Mouse (Mus musculus) forebrain, embryonic 11.5 days (tissue): ENCODE data around the gene Rnaset2a. TPM values are rescaled to one million over a fixed set of nuclear protein-coding genes. Genes with fewer than 3 reads are reported as not detected.
"Not testable (repeated sequence)": the region's sequence is repeated elsewhere in the genome, so short reads cannot be mapped to it uniquely, and the experiment has no call there.

ENCODE experiments used
- ATAC-seq: fragments of 200-750 bp; cut with Nextera tagmentation; replicated peaks from 2 replicates; pipeline ENCODE4 v1.8.0; 2017; ENCODE audit warnings: moderate TSS enrichment; ENCODE audit not compliant: low FRiP score
- DNase-seq: peaks from one replicate; pipeline ENCODE4 v3.0.0-alpha.2; 2017; ENCODE audit warnings: low spot score
- H3K27ac ChIP-seq: fragments of 300-500 bp; sonication (generic); 2 replicates; pipeline ENCODE4 v1.5.1; 2014; ENCODE audit warnings: low read depth, low read length
- H3K27me3 ChIP-seq: fragments of 300-500 bp; sonication (generic); 2 replicates; pipeline ENCODE4 v1.6.1; 2014; ENCODE audit warnings: mild to moderate bottlenecking, low read length, mixed read lengths; ENCODE audit not compliant: control insufficient read depth, insufficient read depth
- H3K36me3 ChIP-seq: fragments of 300-500 bp; sonication (generic); 2 replicates; pipeline ENCODE4 v1.6.1; 2014; ENCODE audit warnings: mild to moderate bottlenecking, low read length, moderate library complexity, mixed read lengths; ENCODE audit not compliant: control insufficient read depth, insufficient read depth
- H3K4me1 ChIP-seq: fragments of 300-500 bp; sonication (generic); replicated peaks from 2 replicates; pipeline ENCODE4 v1.6.1; 2014; ENCODE audit warnings: low read length, mixed read lengths; ENCODE audit not compliant: control insufficient read depth, insufficient read depth
- H3K4me2 ChIP-seq: fragments of 300-500 bp; sonication (generic); 2 replicates; pipeline ENCODE4 v1.6.1; 2014; ENCODE audit warnings: low read depth, mild to moderate bottlenecking, low read length, moderate library complexity, mixed read lengths; ENCODE audit not compliant: severe bottlenecking
- H3K4me3 ChIP-seq: fragments of 300-500 bp; sonication (generic); 2 replicates; pipeline ENCODE4 v1.5.1; 2014; ENCODE audit warnings: low read depth, low read length
- H3K9ac ChIP-seq: fragments of 300-500 bp; sonication (generic); 2 replicates; pipeline ENCODE4 v1.6.1; 2014; ENCODE audit warnings: low read length
- H3K9me3 ChIP-seq: fragments of 300-500 bp; sonication (generic); 2 replicates; pipeline ENCODE4 v1.6.1; 2016; ENCODE audit warnings: low read length, mixed read lengths; ENCODE audit not compliant: control insufficient read depth
- WGBS: fragments of 180-500 bp; shearing (Covaris S2); extraction: QIAGEN DNeasy Blood & Tissue Kit; methylation state at CpG from one replicate; pipeline ENCODE4 v1.1.7; 2014; 5-methylcytosine and 5-hydroxymethylcytosine counted together
- polyA plus RNA-seq: library from polyadenylated mRNA; unstranded; fragments of >200 nt; fragmentation: Nextera tagmentation; extraction: Ambion mirVana; gene quantifications from 2 replicates; pipeline ENCODE4 v1.2.1, GENCODE M21; 2014

Gene Rnaset2a
- polyA plus RNA-seq, 1 experiment from 2014 or later = 14.1 TPM

DNA sequence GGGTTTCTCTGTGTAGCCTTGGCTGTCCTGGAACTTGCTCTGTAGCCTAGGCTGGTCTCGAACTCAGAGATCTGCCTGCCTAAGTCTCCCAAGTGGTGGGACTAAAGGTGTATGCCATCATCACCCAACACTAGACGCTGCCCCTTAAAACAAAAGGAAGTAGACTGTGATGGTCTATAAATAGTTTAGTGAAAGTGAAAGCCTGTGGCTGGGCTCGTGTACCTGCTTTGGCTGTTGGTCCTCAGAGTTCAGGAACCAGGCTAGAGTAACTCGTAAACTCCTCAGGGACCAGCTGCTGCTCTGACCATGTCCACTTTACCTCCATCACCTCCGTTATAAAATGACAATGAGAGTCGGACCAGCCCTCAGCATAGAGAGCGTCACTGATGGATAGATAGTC lies 22.4 kb upstream of the Rnaset2a start:
- H3K4me3 ChIP-seq = no peak overlapping the region
- WGBS = 93% methylated on average over 7 of the region's 7 CpGs
- no peaks in the 10 kb centered on the region for H3K27me3 ChIP-seq
- H3K9me3 ChIP-seq = no peaks in the 10 kb centered on the region
- no peak overlapping the region for H3K9ac ChIP-seq
- no peak overlapping the region for H3K27ac ChIP-seq
- no peaks in the 10 kb centered on the region for H3K4me1 ChIP-seq
- ATAC-seq = no peak
- H3K4me2 ChIP-seq = no peak overlapping the region
- DNase-seq = no peak
- peaks cover 8% of the 10 kb centered on the region; the same call in 1 of the 2 replicates for H3K36me3 ChIP-seq

DNA sequence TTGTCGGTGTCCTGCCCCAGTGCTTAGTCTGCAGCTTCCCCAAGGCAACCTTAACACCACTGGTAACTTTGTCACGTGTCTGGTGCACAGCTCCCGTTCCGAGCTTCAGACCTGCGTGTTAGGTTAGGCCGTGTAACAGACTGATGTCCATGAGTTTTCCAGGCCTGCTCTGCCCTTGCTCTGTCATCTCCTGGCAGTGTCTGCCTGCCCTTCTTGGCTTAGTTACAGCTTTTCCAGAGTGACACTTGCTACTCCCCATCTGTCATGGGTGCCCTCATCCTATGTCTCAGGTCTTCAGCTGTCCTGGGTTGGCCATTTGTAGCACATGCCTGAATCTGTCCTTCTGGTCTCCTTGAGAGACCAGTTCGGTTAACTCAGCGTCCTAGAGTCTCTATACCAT lies 19.5 kb upstream of the Rnaset2a start:
- H3K27ac ChIP-seq, H3K27me3 ChIP-seq, DNase-seq, H3K4me1 ChIP-seq, H3K9ac ChIP-seq, H3K4me3 ChIP-seq, H3K9me3 ChIP-seq, ATAC-seq, H3K36me3 ChIP-seq, H3K4me2 ChIP-seq: not testable (repeated sequence)
- 90% methylated on average over 6 of the region's 8 CpGs for WGBS

DNA sequence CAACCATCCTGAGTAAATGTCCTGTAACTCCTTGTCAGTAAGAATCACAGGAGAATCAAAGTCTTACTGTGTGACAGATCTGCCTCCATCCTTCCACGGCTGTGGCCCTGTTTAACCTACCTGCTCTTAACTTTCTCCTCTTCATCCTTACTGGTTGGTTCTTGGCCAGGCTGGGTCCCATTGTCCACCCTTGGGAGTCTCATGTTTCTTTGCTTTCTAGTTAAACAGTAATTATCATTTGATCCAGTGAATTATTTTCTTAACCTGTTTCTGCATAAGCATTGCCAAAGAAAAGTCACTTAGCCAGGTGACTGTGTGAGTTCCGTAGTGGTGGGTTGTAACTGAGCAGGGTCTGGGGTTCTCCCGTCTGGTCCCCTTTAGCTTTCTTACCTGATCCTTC lies 18.6 kb upstream of the Rnaset2a start:
- 58% methylated on average over 2 of the region's 3 CpGs for WGBS
- Histone ChIP-seq H3K4me3 (peak overlapping the region; percentile 43; the same call in 1 of the 2 replicates), H3K4me2 (peak overlapping the region; percentile 38)
- not testable (repeated sequence) for H3K27ac ChIP-seq, DNase-seq, H3K27me3 ChIP-seq, ATAC-seq, H3K36me3 ChIP-seq, H3K9me3 ChIP-seq, H3K9ac ChIP-seq, H3K4me1 ChIP-seq

DNA sequence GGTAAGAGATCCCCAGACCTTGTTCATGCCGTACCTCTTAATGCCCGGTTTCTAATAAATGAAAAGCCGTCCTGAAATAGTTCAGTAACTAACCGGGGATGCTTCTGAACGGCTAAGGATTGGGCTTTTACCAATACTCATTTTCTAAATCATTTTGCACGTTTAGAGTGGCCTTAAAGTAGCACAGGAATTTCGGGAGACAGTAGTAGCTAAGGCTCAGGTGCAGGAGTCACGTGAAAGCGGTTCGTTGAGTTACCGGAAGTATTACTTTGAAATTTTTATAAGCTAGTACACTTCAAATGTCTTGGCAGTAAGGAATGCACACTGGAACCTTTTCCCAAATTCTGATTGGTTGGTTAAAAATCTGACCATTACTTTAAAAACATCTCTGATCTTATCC lies 18.1 kb upstream of the Rnaset2a start:
- ATAC-seq, DNase-seq, H3K27me3 ChIP-seq, H3K36me3 ChIP-seq, H3K4me1 ChIP-seq, H3K27ac ChIP-seq, H3K9me3 ChIP-seq: not testable (repeated sequence)
- WGBS = 1% methylated on average over 11 of the region's 11 CpGs
- Histone ChIP-seq H3K9ac (peak overlapping the region; percentile 32; the same call in 1 of the 2 replicates), H3K4me3 (peak overlapping the region; percentile 43), H3K4me2 (peak overlapping the region; percentile 38)

DNA sequence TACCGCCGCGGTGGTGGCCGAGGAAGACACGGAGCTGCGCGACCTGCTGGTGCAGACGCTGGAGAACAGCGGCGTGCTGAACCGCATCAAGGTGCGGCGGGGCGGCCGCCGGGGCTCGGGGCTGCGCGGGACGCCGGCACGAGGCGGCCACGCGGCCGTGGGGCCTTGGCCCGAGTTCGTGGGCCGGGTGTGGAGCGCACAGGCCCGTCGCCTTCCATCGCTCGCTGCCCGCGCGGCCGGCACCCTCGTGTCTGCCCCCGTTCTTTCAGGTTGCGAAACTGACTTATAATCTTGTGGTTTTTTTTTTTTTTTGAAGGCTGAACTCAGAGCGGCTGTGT lies 17.7 kb upstream of the Rnaset2a start:
- peak; percentile 61 for DNase-seq
- H3K27me3 ChIP-seq, H3K4me1 ChIP-seq, H3K36me3 ChIP-seq, H3K9me3 ChIP-seq, H3K27ac ChIP-seq, ATAC-seq, H3K4me2 ChIP-seq: not testable (repeated sequence)
- WGBS = under 1% methylated on average over 37 of the region's 42 CpGs
- Histone ChIP-seq H3K9ac (peak overlapping the region; percentile 49), H3K4me3 (peak overlapping the region; percentile 43)

DNA sequence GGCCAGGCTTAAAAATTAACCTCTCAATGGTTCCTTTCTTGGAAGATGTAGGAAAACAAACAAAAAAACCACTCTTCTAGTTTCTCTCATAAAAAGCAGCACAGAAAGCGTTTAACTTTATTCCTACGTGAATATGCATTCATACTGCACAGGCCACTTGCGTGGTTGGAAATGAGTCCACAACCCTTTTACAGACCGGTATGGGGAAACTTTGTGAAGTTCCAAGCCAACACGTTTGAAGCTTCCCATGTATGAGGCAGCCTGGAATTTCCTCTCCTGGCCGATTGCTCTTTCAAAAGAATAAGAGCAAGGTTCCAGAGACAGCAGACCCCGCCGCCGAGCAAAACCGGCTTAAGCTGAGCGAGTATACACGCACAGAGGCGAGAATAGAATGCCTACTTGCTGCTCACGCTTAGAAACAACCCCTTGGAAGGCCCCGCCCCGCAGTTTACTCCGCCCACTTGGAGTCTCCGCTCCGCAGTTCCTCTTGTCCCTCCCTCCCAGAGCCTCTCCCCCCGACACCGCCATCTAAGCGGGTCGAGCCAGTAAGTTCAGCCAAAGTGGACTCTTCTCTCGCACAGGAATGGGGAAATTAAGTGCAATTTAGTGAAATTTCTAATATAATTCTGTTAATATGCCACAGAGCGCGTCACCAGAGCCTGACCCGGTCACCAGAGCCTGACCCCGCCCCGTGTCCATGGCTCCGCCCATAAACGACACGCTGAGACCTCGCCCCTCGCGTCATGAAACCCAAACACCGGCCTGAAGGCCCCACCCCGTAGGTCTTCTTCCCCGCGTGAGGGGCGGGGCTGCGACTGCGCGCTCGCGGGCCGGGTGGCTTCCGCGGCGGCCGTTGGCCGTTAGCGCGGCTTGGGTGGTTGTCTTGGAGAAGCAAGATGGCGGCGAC lies 17.1 kb upstream of the Rnaset2a start, which contains the start of gene Fgfr1op:
TSS of gene Fgfr1op (plus strand) at position 801 of the 907 bp plus-strand sequence.
- not testable (repeated sequence) for H3K4me1 ChIP-seq, DNase-seq, H3K27ac ChIP-seq, H3K9me3 ChIP-seq, H3K27me3 ChIP-seq, H3K36me3 ChIP-seq
- peak; percentile 97 for ATAC-seq
- peak within 1 kb of the TSS; percentile 49 for H3K9ac ChIP-seq
- peak within 1 kb of the TSS; percentile 43 for H3K4me3 ChIP-seq
- 2% methylated on average over 13 of the region's 55 CpGs for WGBS
- peak within 1 kb of the TSS; percentile 38 for H3K4me2 ChIP-seq

DNA sequence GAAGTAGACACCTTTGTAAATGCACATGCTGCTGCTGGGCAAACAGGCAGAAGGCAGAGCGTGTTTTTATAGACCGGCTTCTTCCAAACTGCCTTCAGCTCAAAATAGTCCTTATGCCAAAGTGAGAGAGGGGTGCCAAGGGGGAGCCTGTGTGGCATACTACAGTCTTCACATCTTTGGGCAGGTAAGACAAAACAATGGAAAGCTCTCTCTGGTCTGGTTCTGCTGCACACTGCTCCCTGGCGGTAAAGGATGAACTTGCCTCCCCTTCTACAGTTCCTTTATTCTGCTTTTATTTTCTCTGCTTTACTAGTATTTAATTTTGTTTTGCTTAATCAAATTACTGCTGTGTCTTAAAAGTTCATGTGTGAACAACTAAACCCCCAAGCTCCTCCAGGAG lies 13.1 kb upstream of the Rnaset2a start:
- not testable (repeated sequence) for H3K9ac ChIP-seq, H3K4me2 ChIP-seq, H3K27ac ChIP-seq, H3K27me3 ChIP-seq, DNase-seq, H3K4me1 ChIP-seq, ATAC-seq, H3K36me3 ChIP-seq, H3K9me3 ChIP-seq, H3K4me3 ChIP-seq
- 31% methylated on average over 2 of the region's 3 CpGs for WGBS

DNA sequence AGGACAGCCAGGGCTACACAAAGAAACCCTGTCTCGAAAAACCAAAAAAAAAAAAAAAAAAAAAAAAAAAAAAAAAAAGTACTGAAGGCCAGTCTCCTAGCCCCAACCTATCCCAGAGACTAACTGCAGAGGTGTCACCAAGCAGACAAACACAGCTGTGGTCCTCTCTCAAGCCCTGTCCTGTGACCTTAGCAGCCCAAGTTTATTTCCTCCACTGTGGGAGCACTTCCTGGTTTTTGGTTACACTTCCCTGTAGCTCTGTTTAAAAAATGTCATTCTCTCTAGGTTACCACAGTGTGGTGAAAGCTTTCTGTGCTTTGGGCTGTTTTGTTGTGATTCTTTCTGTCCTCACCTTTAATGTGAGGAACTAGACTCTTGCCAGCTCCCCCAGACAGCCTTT lies 10.7 kb upstream of the Rnaset2a start:
- H3K36me3 ChIP-seq, H3K4me2 ChIP-seq, H3K4me1 ChIP-seq, H3K27ac ChIP-seq, H3K4me3 ChIP-seq, H3K9ac ChIP-seq, ATAC-seq, DNase-seq, H3K9me3 ChIP-seq, H3K27me3 ChIP-seq: not testable (repeated sequence)
- WGBS = no CpG with 5 or more reads among the region's 1 CpGs

DNA sequence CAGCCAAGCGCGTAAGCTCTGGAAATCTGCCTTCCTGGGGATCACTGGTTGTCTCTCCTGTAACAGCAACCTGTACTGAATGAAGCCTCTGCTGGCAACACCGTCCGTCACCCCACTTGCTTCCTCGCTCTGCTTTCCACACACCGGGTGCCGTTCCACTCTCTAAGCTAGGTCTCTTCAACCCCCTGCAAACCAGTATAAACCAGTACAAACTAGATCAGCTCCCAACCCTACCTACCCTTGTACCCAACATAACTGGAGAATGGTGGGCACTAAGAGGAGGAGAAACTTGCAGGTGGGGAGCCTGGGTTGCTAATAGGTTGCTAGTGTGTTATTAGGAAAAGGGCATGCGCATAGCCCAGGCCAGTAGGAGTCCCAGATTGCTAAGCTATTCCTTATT lies 8.1 kb upstream of the Rnaset2a start:
- H3K4me1 ChIP-seq, H3K9me3 ChIP-seq, H3K27me3 ChIP-seq, ATAC-seq, H3K4me2 ChIP-seq, H3K27ac ChIP-seq, DNase-seq, H3K36me3 ChIP-seq, H3K4me3 ChIP-seq, H3K9ac ChIP-seq: not testable (repeated sequence)
- WGBS = no CpG with 5 or more reads among the region's 8 CpGs
